Mouse (Mus musculus) fat pad, adult 2 months (tissue): ENCODE data around the gene Phlda3.

Experiments
- DNase-seq: peaks from one replicate; pipeline ENCODE4 v3.0.0-alpha.2; 2011; ENCODE audit warnings: low read depth, low spot score; ENCODE audit errors: extremely low read depth

Phlda3 gene

GRCm38 (mm10) chr1:135759685-135760084, 6.2 kb upstream of the Phlda3 start:
- peak; percentile 97 for DNase-seq

GRCm38 (mm10) chr1:135760216-135760615, 5.7 kb upstream of the Phlda3 start:
- DNase-seq = no peak

GRCm38 (mm10) chr1:135761728-135762127, 4.2 kb upstream of the Phlda3 start:
- DNase-seq = no peak

GRCm38 (mm10) chr1:135763503-135764205, 2.3 kb upstream of the Phlda3 start:
- no peak for DNase-seq

- DNase-seq = no peak
These were observed 1.8 kb upstream of the Phlda3 start for GRCm38 (mm10) chr1:135764206-135764528.

GRCm38 (mm10) chr1:135766592-135767306, 830 bp downstream of the Phlda3 start:
- no peak for DNase-seq

GRCm38 (mm10) chr1:135767324-135767890, 1.5 kb downstream of the Phlda3 start:
- DNase-seq = no peak

- no peak for DNase-seq
These were observed 2.5 kb downstream of the Phlda3 start for GRCm38 (mm10) chr1:135768400-135768799.

GRCm38 (mm10) chr1:135770237-135770636, 4.3 kb downstream of the Phlda3 start:
- no peak for DNase-seq

- DNase-seq = no peak
These were observed 5.1 kb downstream of the Phlda3 start for GRCm38 (mm10) chr1:135770896-135771572.

- no peak for DNase-seq
These were observed 5.7 kb downstream of the Phlda3 start for GRCm38 (mm10) chr1:135771573-135771970.

GRCm38 (mm10) chr1:135776596-135776995, 10.7 kb downstream of the Phlda3 start:
- DNase-seq = no peak

- no peak for DNase-seq
These were observed 11.1 kb downstream of the Phlda3 start for GRCm38 (mm10) chr1:135777046-135777445.

GRCm38 (mm10) chr1:135778780-135779535, 13.0 kb downstream of the Phlda3 start, which contains the start of gene Tnni1:
TSS of gene Tnni1 (plus strand) at chr1:135779434.
- DNase-seq = no peak

GRCm38 (mm10) chr1:135780649-135781048, 14.7 kb downstream of the Phlda3 start:
- no peak for DNase-seq

GRCm38 (mm10) chr1:135781220-135781619, 15.3 kb downstream of the Phlda3 start:
- DNase-seq = no peak

- DNase-seq = no peak
These were observed 16.9 kb downstream of the Phlda3 start for GRCm38 (mm10) chr1:135782816-135783215.

GRCm38 (mm10) chr1:135787799-135788198, 21.9 kb downstream of the Phlda3 start:
- DNase-seq = no peak

GRCm38 (mm10) chr1:135788708-135789107, 22.8 kb downstream of the Phlda3 start:
- no peak for DNase-seq

- no peak for DNase-seq
These were observed 23.9 kb downstream of the Phlda3 start for GRCm38 (mm10) chr1:135789815-135790214.
